Mouse (Mus musculus) small intestine, adult 2 months (tissue): Measurements from ENCODE around the gene Ccl25.

Experiments
- CTCF ChIP-seq: fragments of 200-500 bp; IDR thresholded peaks from 2 replicates; pipeline ENCODE4 v1.5.1; 2012; ENCODE audit warnings: low read depth, mild to moderate bottlenecking, control low read depth, inconsistent platforms, low read length, moderate library complexity, mixed read lengths; ENCODE audit not compliant: insufficient replicate concordance, insufficient read length; ENCODE audit errors: extremely low read depth
- POLR2A ChIP-seq: fragments of 200-500 bp; IDR thresholded peaks from 2 replicates; pipeline ENCODE4 v1.6.1; 2012; ENCODE audit warnings: low read depth, mild to moderate bottlenecking, control low read depth, inconsistent platforms, low read length, moderate library complexity

DNA sequence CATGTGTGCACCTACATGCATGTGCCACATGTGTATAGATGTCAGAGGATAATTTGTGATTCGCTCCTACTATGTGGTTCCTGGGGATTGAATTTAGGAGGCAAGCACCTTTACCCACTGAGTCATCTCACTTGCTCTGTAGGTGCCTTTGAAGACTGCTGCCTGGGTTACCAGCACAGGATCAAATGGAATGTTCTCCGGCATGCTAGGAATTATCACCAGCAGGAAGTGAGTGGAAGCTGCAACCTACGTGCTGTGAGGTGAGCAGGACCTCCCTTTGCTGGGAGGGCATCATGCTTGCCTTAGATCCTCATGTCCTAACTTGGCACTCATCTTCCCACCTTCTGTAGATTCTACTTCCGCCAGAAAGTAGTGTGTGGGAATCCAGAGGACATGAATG is 28.7 kb downstream of the Ccl25 start:
- TF ChIP-seq CTCF (no peak), POLR2A (no peak)
